Mouse (Mus musculus) effector memory CD4-positive, alpha-beta T cell, adult 5 months (primary cell): ENCODE data around the gene Ndufa11. TPM values are rescaled to one million over a fixed set of nuclear protein-coding genes. Genes with fewer than 3 reads are reported as not detected.

ENCODE experiments used
- polyA plus RNA-seq: library from polyadenylated mRNA; unstranded; fragments of 100-300 nt; shearing (Covaris generic); gene quantifications from one replicate; pipeline ENCODE4 v1.2.1, GENCODE M21; 2017

The Ndufa11 gene
- 139 TPM for polyA plus RNA-seq

DNA sequence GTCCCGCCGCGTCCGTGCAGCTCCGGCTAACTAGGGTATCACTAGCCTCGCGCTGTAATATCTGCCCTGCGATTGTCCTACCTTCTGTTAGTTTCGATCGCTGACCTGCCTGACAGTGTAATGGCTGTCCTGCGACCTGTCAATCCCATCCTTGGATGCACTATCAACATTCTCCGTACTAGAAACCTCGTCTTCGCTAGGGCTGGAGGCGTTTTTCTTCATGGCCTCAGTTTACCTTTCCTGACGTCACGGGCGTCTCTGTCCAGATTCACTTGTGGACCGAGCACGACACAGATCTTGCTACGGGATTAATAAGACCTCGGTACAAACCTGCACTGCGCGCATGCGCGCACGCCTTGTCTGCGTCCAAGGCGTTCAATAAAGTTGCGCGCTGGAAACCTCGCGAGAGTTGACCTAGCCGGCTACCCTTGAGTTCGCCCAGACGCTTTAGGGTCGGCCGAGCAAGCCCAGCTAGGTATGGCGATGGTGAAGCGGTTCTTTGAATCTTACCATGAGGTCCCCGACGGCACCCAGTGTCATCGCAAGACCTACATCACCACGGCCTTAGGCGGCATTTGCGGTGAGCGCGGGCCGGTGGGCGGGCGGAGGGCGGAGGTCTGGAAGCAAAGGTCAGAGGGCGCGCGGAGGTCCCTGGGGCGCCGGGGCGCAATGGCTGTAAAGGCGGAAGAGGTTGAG is at the start of gene Ndufa11, which contains the start of gene Vmac:
TSS of gene Ndufa11 (plus strand) at position 405 of the 696 bp plus-strand sequence.
TSS of gene Vmac (minus strand) at position 660 of the 696 bp plus-strand sequence.

GRCm38 (mm10) chr17:56672941-56673646 is 44.5 kb upstream of the Ndufa11 start, which contains the start of gene Ranbp3:
Gene Ranbp3, plus strand, starts transcription at chr17:56673294.

GRCm38 (mm10) chr17:56757416-56758123 is 40.0 kb downstream of the Ndufa11 start, which contains the start of gene Nrtn:
Gene Nrtn, minus strand, starts transcription at chr17:56757530.

GRCm38 (mm10) chr17:56764474-56765354 is 47.1 kb downstream of the Ndufa11 start, which contains the start of gene Dus3l:
Gene Dus3l, plus strand, starts transcription at chr17:56764757.

GRCm38 (mm10) chr17:56769950-56770349 is 52.4 kb downstream of the Ndufa11 start, which contains the start of gene Prr22:
Gene Prr22, plus strand, starts transcription at chr17:56770250.

Other genes starting within 250 kb of the Ndufa11 start
- 7.4 TPM for gene Ptprs, start 241.3 kb upstream of the Ndufa11 start, polyA plus RNA-seq
- gene Znrf4, start 205.3 kb upstream of the Ndufa11 start, polyA plus RNA-seq: not detected
- gene Gm20219, start 163.4 kb upstream of the Ndufa11 start, polyA plus RNA-seq: 0.40 TPM
- gene Safb2, start 133.2 kb upstream of the Ndufa11 start, polyA plus RNA-seq: 215 TPM
- 213 TPM for gene Safb, start 132.9 kb upstream of the Ndufa11 start, polyA plus RNA-seq
- gene 2410015M20Rik, start 108.0 kb upstream of the Ndufa11 start, polyA plus RNA-seq: 133 TPM
- gene Rpl36, start 104.4 kb upstream of the Ndufa11 start, polyA plus RNA-seq: 1,953 TPM
- 53.4 TPM for gene Lonp1, start 90.9 kb upstream of the Ndufa11 start, polyA plus RNA-seq
- 1.2 TPM for gene Catsperd, start 89.6 kb upstream of the Ndufa11 start, polyA plus RNA-seq
- 72.6 TPM for gene Ranbp3, start 44.5 kb upstream of the Ndufa11 start, polyA plus RNA-seq
- gene Vmac, start 255 bp downstream of the Ndufa11 start, polyA plus RNA-seq: 8.5 TPM
- gene Nrtn, start 39.8 kb downstream of the Ndufa11 start, polyA plus RNA-seq: not detected
- gene Dus3l, start 47.0 kb downstream of the Ndufa11 start, polyA plus RNA-seq: 43.1 TPM
- 0.95 TPM for gene Prr22, start 52.5 kb downstream of the Ndufa11 start, polyA plus RNA-seq
- gene Rfx2, start 113.2 kb downstream of the Ndufa11 start, polyA plus RNA-seq: 2.5 TPM
- gene Acsbg2, start 156.7 kb downstream of the Ndufa11 start, polyA plus RNA-seq: not detected
- 0.14 TPM for gene 1700061G19Rik, start 157.7 kb downstream of the Ndufa11 start, polyA plus RNA-seq
- 24.8 TPM for gene Mllt1, start 217.6 kb downstream of the Ndufa11 start, polyA plus RNA-seq